Mouse (Mus musculus) neural tube, embryonic 11.5 days (tissue): ENCODE data around the gene Olfr808. TPM values are rescaled to one million over a fixed set of nuclear protein-coding genes. Genes with fewer than 3 reads are reported as not detected.

ENCODE experiments used
- ATAC-seq: fragments of 200-750 bp; cut with Nextera tagmentation; 2 replicates; pipeline ENCODE4 v1.8.0; 2017; ENCODE audit warnings: moderate number of reproducible peaks, mild to moderate bottlenecking, moderate TSS enrichment, moderate library complexity; ENCODE audit not compliant: insufficient read depth, low FRiP score, low TSS enrichment
- DNase-seq: peaks from one replicate; pipeline ENCODE4 v3.0.0-alpha.2; 2015; ENCODE audit warnings: low spot score
- H3K27ac ChIP-seq: fragments of 300-500 bp; sonication (generic); 2 replicates; pipeline ENCODE4 v1.5.1; 2014; ENCODE audit warnings: low read depth, mild to moderate bottlenecking, low read length
- H3K27me3 ChIP-seq: fragments of 300-500 bp; sonication (generic); 2 replicates; pipeline ENCODE4 v1.6.1; 2014; ENCODE audit warnings: mild to moderate bottlenecking, low read length, mixed read lengths; ENCODE audit not compliant: control insufficient read depth, insufficient read depth
- H3K36me3 ChIP-seq: fragments of 300-500 bp; sonication (generic); 2 replicates; pipeline ENCODE4 v1.6.1; 2014; ENCODE audit warnings: mild to moderate bottlenecking, low read length, moderate library complexity, mixed read lengths; ENCODE audit not compliant: control insufficient read depth, insufficient read depth
- H3K4me1 ChIP-seq: fragments of 300-500 bp; sonication (generic); 2 replicates; pipeline ENCODE4 v1.6.1; 2014; ENCODE audit warnings: low read length, mixed read lengths; ENCODE audit not compliant: control insufficient read depth, insufficient read depth
- H3K4me2 ChIP-seq: fragments of 300-500 bp; sonication (generic); 2 replicates; pipeline ENCODE4 v1.6.1; 2014; ENCODE audit warnings: low read depth, mild to moderate bottlenecking, moderate library complexity
- H3K4me3 ChIP-seq: fragments of 300-500 bp; sonication (generic); 2 replicates; pipeline ENCODE4 v1.5.1; 2014; ENCODE audit warnings: low read depth, low read length
- H3K9ac ChIP-seq: fragments of 300-500 bp; sonication (generic); 2 replicates; pipeline ENCODE4 v1.6.1; 2014; ENCODE audit warnings: mild to moderate bottlenecking, low read length
- H3K9me3 ChIP-seq: fragments of 300-500 bp; sonication (generic); 2 replicates; pipeline ENCODE4 v1.6.1; 2016; ENCODE audit warnings: low read length; ENCODE audit not compliant: control insufficient read depth
- WGBS: fragments of 180-500 bp; shearing (Covaris S2); extraction: QIAGEN DNeasy Blood & Tissue Kit; methylation state at CpG from one replicate; pipeline ENCODE4 v1.1.7; 2014; 5-methylcytosine and 5-hydroxymethylcytosine counted together
- polyA plus RNA-seq: library from polyadenylated mRNA; unstranded; fragments of >200 nt; fragmentation: Nextera tagmentation; extraction: Ambion mirVana; gene quantifications from 2 replicates; pipeline ENCODE4 v1.2.1, GENCODE M21; 2014

Olfr808 gene
- polyA plus RNA-seq: not detected in 2 replicates

DNA sequence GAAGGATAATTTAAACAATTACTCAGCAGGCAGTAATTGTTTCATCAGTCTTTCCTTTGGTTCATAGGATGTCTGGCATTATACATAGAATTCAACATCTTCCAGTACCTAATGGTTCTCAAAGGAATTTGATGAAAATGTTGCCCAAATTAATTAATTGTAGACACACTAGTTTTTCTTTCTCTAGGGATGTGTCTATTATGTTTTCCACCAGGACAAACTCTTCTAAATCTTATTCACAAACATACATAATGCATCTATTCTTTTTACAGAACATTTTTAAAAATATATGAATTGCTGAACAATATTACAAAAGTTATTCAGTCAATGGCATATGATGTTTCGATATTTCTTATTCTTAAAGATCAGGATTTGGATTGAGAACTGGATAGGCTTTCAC lies at the start of gene Olfr808:
Gene Olfr808, plus strand, starts transcription at position 301 of the 400 bp plus-strand sequence.
- no peak for ATAC-seq
- Histone ChIP-seq H3K9ac (no peak within 1 kb of the TSS), H3K27ac (no peak within 1 kb of the TSS), H3K4me1 (no peaks in the 10 kb centered on the region), H3K9me3 (no peaks in the 10 kb centered on the region), H3K4me3 (no peak within 1 kb of the TSS), H3K4me2 (no peak within 1 kb of the TSS), H3K36me3 (no peaks in the 10 kb centered on the region), H3K27me3 (no peaks in the 10 kb centered on the region)
- no peak for DNase-seq
- 90% methylated on average over 1 of the region's 1 CpGs for WGBS

DNA sequence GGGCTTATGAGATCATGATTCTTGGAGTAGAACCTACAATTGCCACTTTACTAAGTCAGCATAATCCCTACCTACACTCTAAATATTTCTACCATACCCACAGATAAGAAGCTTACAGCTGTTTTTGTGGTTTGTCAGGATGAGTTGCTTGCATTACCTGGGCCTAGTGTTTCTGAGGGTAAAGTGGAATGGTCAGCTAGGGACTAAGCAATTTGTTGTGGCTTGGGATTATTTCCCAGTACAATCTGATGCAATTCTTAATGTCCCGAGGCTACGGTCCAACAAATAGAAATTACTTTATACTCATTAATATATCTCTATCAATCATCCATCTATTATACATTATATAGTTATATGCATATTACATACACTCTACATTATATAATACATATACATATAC lies 36.0 kb upstream of the Olfr808 start, which contains the start of gene Olfr805:
Gene Olfr805, minus strand, starts transcription at position 101 of the 400 bp plus-strand sequence.
- H3K9ac ChIP-seq: no peak within 1 kb of the TSS
- H3K9me3 ChIP-seq: no peaks in the 10 kb centered on the region
- H3K4me1 ChIP-seq: no peaks in the 10 kb centered on the region
- no peaks in the 10 kb centered on the region for H3K36me3 ChIP-seq
- no peak within 1 kb of the TSS for H3K4me3 ChIP-seq
- no peak within 1 kb of the TSS for H3K27ac ChIP-seq
- H3K4me2 ChIP-seq: no peak within 1 kb of the TSS
- H3K27me3 ChIP-seq: no peaks in the 10 kb centered on the region
- ATAC-seq (no peak), DNase-seq (no peak)
- 93% methylated on average over 2 of the region's 2 CpGs for WGBS

- Histone ChIP-seq H3K4me1 (no peaks in the 10 kb centered on the region), H3K27me3 (no peaks in the 10 kb centered on the region), H3K4me3 (no peak within 1 kb of the TSS), H3K36me3 (no peaks in the 10 kb centered on the region), H3K9me3 (no peaks in the 10 kb centered on the region), H3K9ac (no peak within 1 kb of the TSS), H3K27ac (no peak within 1 kb of the TSS), H3K4me2 (no peak within 1 kb of the TSS)
- ATAC-seq (no peak), DNase-seq (no peak)
Measured at GRCm38 (mm10) chr10:129741821-129742220, 23.5 kb upstream of the Olfr808 start, which contains the start of gene Olfr806. Gene Olfr806, minus strand, starts transcription at chr10:129741921.

- WGBS: 90% methylated on average over 1 of the region's 1 CpGs
- H3K9ac ChIP-seq: no peak within 1 kb of the TSS
- no peaks in the 10 kb centered on the region for H3K27me3 ChIP-seq
- DNase-seq: no peak
- H3K4me3 ChIP-seq: no peak within 1 kb of the TSS
- H3K4me1 ChIP-seq: no peaks in the 10 kb centered on the region
- H3K36me3 ChIP-seq: no peaks in the 10 kb centered on the region
- no peaks in the 10 kb centered on the region for H3K9me3 ChIP-seq
- no peak within 1 kb of the TSS for H3K4me2 ChIP-seq
- no peak within 1 kb of the TSS for H3K27ac ChIP-seq
- no peak for ATAC-seq
Measured at GRCm38 (mm10) chr10:129757693-129758092, 7.6 kb upstream of the Olfr808 start, which contains the start of gene Olfr807. Gene Olfr807, minus strand, starts transcription at chr10:129757793.

GRCm38 (mm10) chr10:129774338-129774737 lies 9.1 kb downstream of the Olfr808 start, which contains the start of gene Olfr809:
Gene Olfr809, plus strand, starts transcription at chr10:129774638.
- ATAC-seq (no peak), DNase-seq (no peak)
- Histone ChIP-seq H3K36me3 (no peaks in the 10 kb centered on the region), H3K9ac (no peak within 1 kb of the TSS), H3K4me1 (no peaks in the 10 kb centered on the region), H3K4me3 (no peak within 1 kb of the TSS), H3K9me3 (no peaks in the 10 kb centered on the region), H3K27ac (no peak within 1 kb of the TSS), H3K27me3 (no peaks in the 10 kb centered on the region), H3K4me2 (no peak within 1 kb of the TSS)

DNA sequence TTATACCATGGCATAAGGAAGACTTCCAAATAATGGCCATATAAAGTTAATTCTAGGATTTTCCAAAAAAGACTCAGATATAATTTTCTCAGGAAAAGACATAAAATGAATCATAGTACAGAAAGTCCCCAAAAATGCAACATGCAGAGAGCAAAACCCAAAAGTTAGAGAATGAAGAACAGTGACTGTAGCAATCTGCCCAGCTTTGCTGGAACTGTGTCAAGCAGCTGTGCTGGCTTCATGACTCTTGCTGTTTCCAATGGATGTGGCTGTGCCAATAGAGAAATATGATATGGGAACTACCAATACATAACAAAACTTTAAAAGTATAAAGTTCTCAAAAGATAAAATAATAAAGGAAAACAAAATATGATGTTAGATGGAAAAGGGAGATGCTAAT lies 12.8 kb downstream of the Olfr808 start:
- Histone ChIP-seq H3K9ac (no peak overlapping the region), H3K9me3 (no peaks in the 10 kb centered on the region), H3K27ac (no peak overlapping the region), H3K4me2 (no peak overlapping the region), H3K27me3 (no peaks in the 10 kb centered on the region), H3K4me1 (no peaks in the 10 kb centered on the region), H3K36me3 (no peaks in the 10 kb centered on the region), H3K4me3 (no peak overlapping the region)
- ATAC-seq (no peak), DNase-seq (no peak)

- Histone ChIP-seq H3K27ac (no peak within 1 kb of the TSS), H3K4me1 (no peaks in the 10 kb centered on the region), H3K36me3 (no peaks in the 10 kb centered on the region), H3K9me3 (no peaks in the 10 kb centered on the region), H3K9ac (no peak within 1 kb of the TSS), H3K4me3 (no peak within 1 kb of the TSS), H3K4me2 (no peak within 1 kb of the TSS), H3K27me3 (no peaks in the 10 kb centered on the region)
- ATAC-seq: no peak
- DNase-seq: no peak
Measured at GRCm38 (mm10) chr10:129794817-129795216, 29.5 kb downstream of the Olfr808 start, which contains the start of gene Olfr810. Gene Olfr810, minus strand, starts transcription at chr10:129794917.

DNA sequence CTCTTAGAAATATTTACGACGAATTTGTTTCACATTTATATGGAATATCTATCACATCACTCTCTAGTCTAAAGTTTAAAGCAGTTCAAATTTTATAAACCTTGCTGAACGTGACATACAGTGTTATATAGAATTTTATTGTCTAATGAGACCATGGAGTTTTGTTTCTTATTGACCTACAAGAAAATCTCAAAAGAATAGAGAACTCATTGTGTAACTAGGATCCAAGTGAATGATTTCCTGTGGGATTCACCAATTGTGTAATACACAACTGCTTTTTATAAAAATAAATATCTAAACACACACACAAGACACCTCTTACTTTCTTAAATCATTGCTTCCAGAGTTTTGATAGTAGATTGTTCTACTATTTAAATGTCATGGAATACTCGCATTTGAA lies 39.0 kb downstream of the Olfr808 start, which contains the start of gene Olfr811:
Gene Olfr811, minus strand, starts transcription at position 101 of the 400 bp plus-strand sequence.
- WGBS: 86% methylated on average over 4 of the region's 4 CpGs
- Histone ChIP-seq H3K36me3 (no peaks in the 10 kb centered on the region), H3K4me3 (no peak within 1 kb of the TSS), H3K27ac (no peak within 1 kb of the TSS), H3K27me3 (no peaks in the 10 kb centered on the region), H3K4me2 (no peak within 1 kb of the TSS), H3K9me3 (no peaks in the 10 kb centered on the region), H3K9ac (no peak within 1 kb of the TSS), H3K4me1 (no peaks in the 10 kb centered on the region)
- ATAC-seq: no peak
- no peak for DNase-seq
